Mouse (Mus musculus): Measurements from ENCODE around the gene Zfp319. TPM values are rescaled to one million over a fixed set of nuclear protein-coding genes. Genes with fewer than 3 reads are reported as not detected.

Zfp319 gene
- polyA plus RNA-seq, 1 experiment from 2014 or later = 11.3 TPM

GRCm38 (mm10) chr8:95327866-95328465, 3.8 kb downstream of the Zfp319 start:
- WGBS = 84% methylated on average over 46 of the region's 46 CpGs
- H3K9ac ChIP-seq (replicated peaks) = no peak overlapping the region

DNA sequence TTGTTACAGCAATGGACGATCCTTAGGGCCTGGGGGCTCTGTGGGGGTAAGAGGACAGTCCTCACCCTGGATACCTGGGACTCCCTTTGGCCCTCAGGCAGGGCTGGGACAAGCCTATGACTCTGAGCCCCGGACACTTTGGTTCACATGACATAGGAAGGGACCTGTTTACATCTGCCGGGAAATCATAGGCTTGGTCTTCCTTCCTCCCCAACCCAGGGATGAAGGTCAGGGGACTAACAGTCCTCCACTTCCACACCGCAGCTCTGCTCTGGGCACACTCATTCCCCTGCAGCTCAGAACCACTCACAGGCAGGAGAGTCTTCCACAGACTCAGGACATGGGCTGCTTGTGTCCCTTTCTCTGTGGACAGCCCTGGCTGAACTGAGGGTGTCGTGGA, 4.9 kb downstream of the Zfp319 start:
- Histone ChIP-seq H3K4me1 (replicated peaks) (peaks cover 18% of the 10 kb centered on the region), H3K4me3 (replicated peaks) (no peak overlapping the region), H3K9ac (replicated peaks) (no peak overlapping the region), H3K27me3 (no peaks in the 10 kb centered on the region), H3K9me3 (no peaks in the 10 kb centered on the region), H3K4me2 (no peak overlapping the region), H3K36me3 (peaks cover 61% of the 10 kb centered on the region), H3K27ac (no peak overlapping the region)
- no peak for ATAC-seq (ENCODE audit: insufficient number of reproducible peaks, insufficient read depth, low FRiP score, low TSS enrichment, low read depth)
- 86% methylated on average over 5 of the region's 5 CpGs for WGBS

More at GRCm38 (mm10) chr8:95327866-95328465, 3.8 kb downstream of the Zfp319 start:
- no peak overlapping the region for H3K27ac ChIP-seq
- no peaks in the 10 kb centered on the region for H3K27me3 ChIP-seq
- no peak for ATAC-seq (ENCODE audit: insufficient number of reproducible peaks, insufficient read depth, low FRiP score, low TSS enrichment, low read depth)
- H3K4me1 ChIP-seq (replicated peaks) = peaks cover 18% of the 10 kb centered on the region
- H3K36me3 ChIP-seq = peaks cover 61% of the 10 kb centered on the region
- no peak overlapping the region for H3K4me3 ChIP-seq (replicated peaks)
- no peaks in the 10 kb centered on the region for H3K9me3 ChIP-seq
- H3K4me2 ChIP-seq = no peak overlapping the region

- H3K9ac ChIP-seq (replicated peaks) = no peak overlapping the region
These were observed 7.1 kb downstream of the Zfp319 start for GRCm38 (mm10) chr8:95324646-95325045.

GRCm38 (mm10) chr8:95323201-95323600, 8.5 kb downstream of the Zfp319 start:
- H3K27me3 ChIP-seq = peaks cover 5% of the 10 kb centered on the region; the same call in 1 of the 2 replicates
- H3K4me1 ChIP-seq (replicated peaks) = peaks cover 13% of the 10 kb centered on the region; the same call in 1 of the 2 replicates
- 71% methylated on average over 3 of the region's 3 CpGs for WGBS
- no peak overlapping the region for H3K4me2 ChIP-seq
- no peak for ATAC-seq (ENCODE audit: insufficient number of reproducible peaks, insufficient read depth, low FRiP score, low TSS enrichment, low read depth)
- no peak overlapping the region for H3K27ac ChIP-seq
- no peak overlapping the region for H3K4me3 ChIP-seq (replicated peaks)
- H3K36me3 ChIP-seq = peaks cover 43% of the 10 kb centered on the region
- H3K9me3 ChIP-seq = peaks cover 3% of the 10 kb centered on the region
- H3K9ac ChIP-seq (replicated peaks) = no peak overlapping the region

More at GRCm38 (mm10) chr8:95324646-95325045, 7.1 kb downstream of the Zfp319 start:
- Histone ChIP-seq H3K4me1 (replicated peaks) (peaks cover 14% of the 10 kb centered on the region), H3K4me2 (no peak overlapping the region), H3K4me3 (replicated peaks) (no peak overlapping the region), H3K27ac (no peak overlapping the region), H3K9me3 (no peaks in the 10 kb centered on the region), H3K36me3 (peaks cover 58% of the 10 kb centered on the region), H3K27me3 (peaks cover 1% of the 10 kb centered on the region; the same call in 1 of the 2 replicates)
- WGBS = 82% methylated on average over 5 of the region's 5 CpGs
- no peak for ATAC-seq (ENCODE audit: insufficient number of reproducible peaks, insufficient read depth, low FRiP score, low TSS enrichment, low read depth)

DNA sequence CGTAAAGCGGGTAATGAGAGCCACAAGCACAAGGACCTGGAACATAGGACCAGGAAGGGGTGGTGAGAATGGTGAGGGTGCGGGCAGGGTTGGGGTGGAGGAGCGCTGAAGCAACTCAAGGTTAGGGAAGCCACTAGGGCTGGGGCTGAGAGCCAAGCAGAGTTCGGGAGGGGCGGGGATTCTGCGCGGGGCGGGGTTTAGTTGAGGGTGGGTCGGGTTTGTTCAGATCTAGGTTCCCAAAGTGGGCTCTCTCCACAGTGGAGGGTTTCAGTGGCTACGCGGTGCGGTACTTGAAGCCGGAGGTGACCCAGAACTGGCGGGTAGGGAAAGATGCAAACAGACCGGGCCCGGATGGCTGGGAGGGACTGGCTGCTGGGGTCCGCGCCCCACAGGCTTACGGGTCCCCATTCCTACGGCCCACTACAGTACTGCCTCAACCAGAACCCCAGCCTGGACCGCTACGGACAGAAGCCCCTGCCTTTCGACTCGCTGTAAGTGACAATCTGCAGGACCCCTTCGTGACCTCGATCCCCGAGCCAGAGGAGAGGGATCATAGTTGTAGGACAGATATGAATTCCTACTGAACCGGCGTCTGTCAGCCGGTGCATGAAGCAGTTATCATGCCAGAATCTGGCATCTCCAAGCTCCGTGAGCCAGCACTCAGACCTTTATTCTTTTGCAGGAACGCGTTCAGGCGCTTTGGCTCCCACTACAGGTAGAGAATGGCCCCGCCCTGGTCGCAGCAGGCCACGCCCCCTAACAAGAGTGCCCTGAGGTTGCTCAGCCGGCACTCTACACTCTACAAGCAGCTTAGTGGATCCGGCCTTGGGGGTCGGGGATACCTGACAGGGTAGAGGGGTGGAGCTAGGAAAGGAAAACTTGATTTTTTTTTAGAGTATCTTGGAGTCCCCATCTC, 11.3 kb downstream of the Zfp319 start:
- H3K36me3 ChIP-seq = peaks cover 17% of the 10 kb centered on the region
- peak overlapping the region; percentile 55 for H3K9ac ChIP-seq (replicated peaks)
- no peak overlapping the region for H3K27ac ChIP-seq
- peak overlapping the region; percentile 41 for H3K4me3 ChIP-seq (replicated peaks)
- peaks cover 5% of the 10 kb centered on the region; the same call in 1 of the 2 replicates for H3K27me3 ChIP-seq
- H3K9me3 ChIP-seq = peaks cover 9% of the 10 kb centered on the region
- peak overlapping the region; percentile 93 for H3K4me2 ChIP-seq
- 2% methylated on average over 41 of the region's 41 CpGs for WGBS
- peak; percentile 81 for ATAC-seq (ENCODE audit: insufficient number of reproducible peaks, insufficient read depth, low FRiP score, low TSS enrichment, low read depth)
- peaks cover 9% of the 10 kb centered on the region; the same call in 1 of the 2 replicates for H3K4me1 ChIP-seq (replicated peaks)

DNA sequence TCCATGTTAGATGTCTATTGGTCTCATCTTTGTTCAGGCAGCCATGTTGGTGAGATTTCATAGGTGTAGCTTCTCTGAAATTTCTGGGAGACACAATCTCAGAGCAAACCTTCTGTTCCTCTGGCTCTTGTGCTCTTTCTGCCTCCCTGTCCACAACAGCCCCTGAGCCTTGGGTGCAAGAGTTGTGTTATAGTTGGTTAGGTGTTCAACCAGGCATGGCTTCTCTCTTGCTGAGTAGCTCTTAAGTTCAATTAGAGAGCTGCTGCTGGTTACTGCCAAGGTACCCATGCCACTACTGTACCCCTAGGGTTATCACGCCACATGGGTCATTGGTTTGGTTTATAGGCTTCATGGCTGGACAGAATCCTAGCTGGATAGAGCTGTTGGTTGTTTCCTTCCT, 16.4 kb downstream of the Zfp319 start:
- Histone ChIP-seq H3K9me3 (peaks cover 9% of the 10 kb centered on the region), H3K27ac (no peak overlapping the region), H3K9ac (replicated peaks) (no peak overlapping the region), H3K4me2 (no peak overlapping the region), H3K4me3 (replicated peaks) (no peak overlapping the region), H3K36me3 (no peaks in the 10 kb centered on the region), H3K4me1 (replicated peaks) (0 out of 2 replicates have a peak, but pooled peaks cover 5% of the 10 kb centered on the region), H3K27me3 (peaks cover 5% of the 10 kb centered on the region; the same call in 1 of the 2 replicates)
- ATAC-seq (ENCODE audit: insufficient number of reproducible peaks, insufficient read depth, low FRiP score, low TSS enrichment, low read depth) = no peak
- WGBS = 95% methylated on average over 1 of the region's 1 CpGs

GRCm38 (mm10) chr8:95314707-95315106, 17.0 kb downstream of the Zfp319 start:
- Histone ChIP-seq H3K4me3 (replicated peaks) (no peak overlapping the region), H3K4me1 (replicated peaks) (0 out of 2 replicates have a peak, but pooled peaks cover 2% of the 10 kb centered on the region), H3K9me3 (peaks cover 9% of the 10 kb centered on the region), H3K27me3 (peaks cover 5% of the 10 kb centered on the region; the same call in 1 of the 2 replicates), H3K9ac (replicated peaks) (no peak overlapping the region), H3K4me2 (no peak overlapping the region), H3K36me3 (no peaks in the 10 kb centered on the region), H3K27ac (no peak overlapping the region)
- ATAC-seq (ENCODE audit: insufficient number of reproducible peaks, insufficient read depth, low FRiP score, low TSS enrichment, low read depth) = no peak
- WGBS = 85% methylated on average over 2 of the region's 2 CpGs

GRCm38 (mm10) chr8:95313857-95314256, 17.9 kb downstream of the Zfp319 start:
- H3K9me3 ChIP-seq = peaks cover 9% of the 10 kb centered on the region
- no peak overlapping the region for H3K9ac ChIP-seq (replicated peaks)
- no peaks in the 10 kb centered on the region for H3K36me3 ChIP-seq
- no peak overlapping the region for H3K4me3 ChIP-seq (replicated peaks)
- ATAC-seq (ENCODE audit: insufficient number of reproducible peaks, insufficient read depth, low FRiP score, low TSS enrichment, low read depth) = no peak
- H3K4me2 ChIP-seq = no peak overlapping the region
- no peaks in the 10 kb centered on the region; the same call in 1 of the 2 replicates for H3K27me3 ChIP-seq
- 89% methylated on average over 6 of the region's 6 CpGs for WGBS
- no peaks in the 10 kb centered on the region for H3K4me1 ChIP-seq (replicated peaks)
- H3K27ac ChIP-seq = no peak overlapping the region

DNA sequence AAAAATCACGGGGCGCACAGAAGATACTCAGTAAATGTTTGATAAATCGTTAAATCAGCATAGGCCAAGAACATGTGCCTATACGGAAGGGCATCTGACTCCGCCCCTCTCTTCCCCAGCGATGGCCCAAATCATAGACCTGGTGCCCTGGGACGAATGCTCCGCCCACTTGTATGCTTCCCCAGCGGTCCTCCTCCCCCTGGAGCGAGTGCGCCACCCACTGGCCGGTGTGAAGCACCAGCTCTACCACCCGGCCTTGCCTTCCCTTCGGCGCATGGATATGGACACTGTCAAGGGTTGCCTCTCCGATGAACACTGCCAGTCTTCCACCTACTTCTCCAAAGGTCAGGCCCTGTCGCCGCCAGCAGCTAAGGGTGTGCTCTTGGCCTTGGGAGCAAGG, 18.9 kb downstream of the Zfp319 start:
- ATAC-seq (ENCODE audit: insufficient number of reproducible peaks, insufficient read depth, low FRiP score, low TSS enrichment, low read depth) = no peak
- Histone ChIP-seq H3K9ac (replicated peaks) (no peak overlapping the region), H3K9me3 (peaks cover 2% of the 10 kb centered on the region; the same call in 1 of the 2 replicates), H3K36me3 (no peaks in the 10 kb centered on the region), H3K4me2 (no peak overlapping the region), H3K27me3 (no peaks in the 10 kb centered on the region; the same call in 1 of the 2 replicates), H3K4me1 (replicated peaks) (no peaks in the 10 kb centered on the region), H3K4me3 (replicated peaks) (no peak overlapping the region), H3K27ac (no peak overlapping the region)
- WGBS = 70% methylated on average over 18 of the region's 18 CpGs

GRCm38 (mm10) chr8:95310342-95310970, 21.3 kb downstream of the Zfp319 start, which contains the start of gene Tepp:
TSS of gene Tepp (plus strand) at chr8:95310566.
- WGBS = 30% methylated on average over 6 of the region's 6 CpGs
- 0 out of 2 replicates have a peak within 1 kb of the TSS, but pooled peaks have one; percentile 12 for H3K9ac ChIP-seq (replicated peaks)
- no peaks in the 10 kb centered on the region for H3K36me3 ChIP-seq
- no peak within 1 kb of the TSS for H3K4me3 ChIP-seq (replicated peaks)
- no peaks in the 10 kb centered on the region for H3K9me3 ChIP-seq
- ATAC-seq (ENCODE audit: insufficient number of reproducible peaks, insufficient read depth, low FRiP score, low TSS enrichment, low read depth) = no peak
- no peak within 1 kb of the TSS for H3K27ac ChIP-seq
- H3K4me2 ChIP-seq = no peak within 1 kb of the TSS
- H3K27me3 ChIP-seq = no peaks in the 10 kb centered on the region; the same call in 1 of the 2 replicates
- H3K4me1 ChIP-seq (replicated peaks) = no peaks in the 10 kb centered on the region

GRCm38 (mm10) chr8:95306431-95306830, 25.3 kb downstream of the Zfp319 start, which contains the start of gene Cngb1:
TSS of gene Cngb1 (minus strand) at chr8:95306585.
- H3K4me2 ChIP-seq = no peak within 1 kb of the TSS
- no peaks in the 10 kb centered on the region; the same call in 1 of the 2 replicates for H3K27me3 ChIP-seq
- no peak within 1 kb of the TSS for H3K27ac ChIP-seq
- H3K9me3 ChIP-seq = no peaks in the 10 kb centered on the region
- no peak for ATAC-seq (ENCODE audit: insufficient number of reproducible peaks, insufficient read depth, low FRiP score, low TSS enrichment, low read depth)
- H3K9ac ChIP-seq (replicated peaks) = no peak within 1 kb of the TSS
- H3K4me3 ChIP-seq (replicated peaks) = no peak within 1 kb of the TSS
- 40% methylated on average over 6 of the region's 6 CpGs for WGBS
- H3K36me3 ChIP-seq = no peaks in the 10 kb centered on the region
- no peaks in the 10 kb centered on the region for H3K4me1 ChIP-seq (replicated peaks)
